Mouse (Mus musculus): ENCODE data around the gene Cmtm4.

- TF ChIP-seq POLR2A (IDR thresholded peaks at IDR 0.05; ENCODE audit: low read depth, low read length): no peak
- TF ChIP-seq CTCF (IDR thresholded peaks at IDR 0.05; ENCODE audit: extremely low read depth, insufficient read depth, insufficient read length, insufficient replicate concordance): no peak
Measured at GRCm38 (mm10) chr8:104383977-104384376, 11.6 kb downstream of the Cmtm4 start.
